Mouse (Mus musculus): ENCODE results near the gene Hpd.
A peak's percentile ranks its signal among the peaks of the same experiment; 100 is the strongest.

The Hpd gene

DNA sequence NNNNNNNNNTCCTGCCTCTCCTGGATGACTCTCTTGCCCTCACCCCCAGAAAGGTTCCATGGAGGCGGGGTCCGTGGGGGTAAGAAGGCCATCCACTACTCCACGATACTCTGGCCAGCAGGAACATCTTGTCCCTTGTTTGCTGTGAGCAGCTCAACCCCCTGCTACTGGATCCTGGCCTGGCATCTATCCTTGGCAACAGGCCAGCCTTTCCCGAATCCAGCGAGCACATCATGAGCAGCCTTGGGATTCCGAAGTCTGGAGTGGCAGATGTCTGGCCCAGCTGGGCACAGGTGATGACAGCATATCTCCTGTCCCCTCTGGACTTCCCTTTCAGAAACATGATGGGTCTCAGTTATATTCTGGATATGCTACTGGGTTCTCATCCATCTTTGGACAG, 3.4 kb upstream of the Hpd start:
- DNase-seq (ENCODE audit: low spot score), result no peak

- DNase-seq (ENCODE audit: low spot score), result no peak
These were observed 991 bp downstream of the Hpd start for GRCm38 (mm10) chr5:123181536-123181935.

GRCm38 (mm10) chr5:123180390-123180789, 2.1 kb downstream of the Hpd start:
- DNase-seq (ENCODE audit: low spot score), result no peak

GRCm38 (mm10) chr5:123178792-123179191, 3.7 kb downstream of the Hpd start:
- no peak for DNase-seq (ENCODE audit: low spot score)

GRCm38 (mm10) chr5:123171646-123172350, 10.7 kb downstream of the Hpd start:
- peak; percentile 82 for DNase-seq (ENCODE audit: low spot score)

DNA sequence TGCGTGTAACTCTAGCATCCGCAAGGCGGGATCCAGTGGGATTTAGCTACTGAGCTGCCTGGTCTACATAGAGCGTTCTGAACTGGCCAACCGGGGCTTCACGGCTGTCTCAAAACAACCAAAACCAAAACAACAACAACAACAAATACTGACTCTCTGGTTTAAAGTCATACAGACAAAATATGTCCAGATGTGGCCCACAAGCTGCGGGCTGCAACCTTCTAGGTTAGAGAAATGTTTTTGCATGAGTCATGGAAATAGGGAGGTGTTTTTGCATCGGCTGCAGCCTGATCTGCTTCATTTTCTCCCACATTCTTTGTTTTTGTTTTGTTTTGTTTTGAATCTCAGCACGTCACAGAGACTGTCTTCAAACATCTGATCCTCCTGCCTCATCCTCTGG, 12.2 kb downstream of the Hpd start:
- no peak for DNase-seq (ENCODE audit: low spot score)

DNA sequence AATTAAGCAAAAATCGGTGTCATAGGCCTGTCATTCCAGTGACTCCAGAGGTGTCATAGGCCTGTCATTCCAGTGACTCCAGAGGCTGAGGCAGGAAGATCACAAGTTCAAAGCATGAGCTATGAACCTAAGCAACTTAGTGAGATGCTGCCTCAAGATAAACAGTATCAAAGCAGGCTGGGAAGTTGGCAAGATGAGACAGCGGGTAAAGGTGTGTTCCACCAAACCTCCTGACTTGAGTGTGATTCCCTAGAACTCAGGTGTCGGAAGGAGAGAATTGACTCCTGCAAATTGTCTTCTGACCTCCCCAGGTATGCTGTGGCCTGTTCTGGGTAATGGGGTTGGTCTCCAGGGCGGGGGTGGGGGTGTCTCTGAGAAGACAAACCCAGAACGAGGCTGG, 13.2 kb downstream of the Hpd start, which contains the start of gene Psmd9:
TSS of gene Psmd9 (plus strand) at position 130 of the 400 bp plus-strand sequence.
- no peak for DNase-seq (ENCODE audit: low spot score)

DNA sequence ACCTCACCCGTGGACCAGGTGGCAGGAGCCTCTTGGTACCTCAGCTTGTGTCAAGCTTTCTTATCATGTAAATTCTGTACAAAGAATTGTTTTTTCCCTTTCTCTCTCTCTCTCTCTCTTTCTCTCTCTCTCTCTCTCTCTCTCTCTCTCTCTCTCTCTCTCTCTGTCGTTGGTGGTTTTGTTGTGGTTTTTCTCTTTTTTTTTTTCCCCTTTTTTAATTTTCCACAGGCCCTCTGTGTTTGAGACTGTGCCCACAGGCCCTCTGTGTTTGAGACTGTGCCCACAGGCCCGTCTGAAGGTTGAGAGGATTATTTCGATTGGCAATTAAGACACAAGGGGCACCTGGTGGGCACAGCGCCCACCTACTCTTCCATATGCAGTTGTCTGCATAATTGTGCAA, 14.9 kb downstream of the Hpd start:
- DNase-seq (ENCODE audit: low spot score), result no peak

DNA sequence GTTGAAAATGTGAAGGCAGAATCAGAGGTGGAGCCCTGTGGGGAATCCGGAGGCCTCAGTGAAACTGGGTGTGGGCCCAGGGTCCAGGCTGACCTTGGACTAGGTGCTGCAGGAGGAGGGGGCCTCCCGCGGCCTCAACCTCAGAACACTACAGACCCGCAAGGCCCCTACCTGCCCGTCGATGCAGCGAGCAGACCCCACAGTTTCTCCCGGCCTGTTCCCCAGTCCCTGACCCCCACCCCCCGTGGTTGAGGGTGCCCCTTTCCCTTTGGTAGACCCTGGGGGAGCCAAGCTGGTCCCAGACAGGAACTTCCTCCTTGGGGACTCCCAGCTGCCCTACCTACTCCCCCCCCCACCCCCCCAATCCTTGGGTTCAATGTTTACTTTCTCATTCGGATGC, 16.1 kb downstream of the Hpd start:
- DNase-seq (ENCODE audit: low spot score), result no peak

DNA sequence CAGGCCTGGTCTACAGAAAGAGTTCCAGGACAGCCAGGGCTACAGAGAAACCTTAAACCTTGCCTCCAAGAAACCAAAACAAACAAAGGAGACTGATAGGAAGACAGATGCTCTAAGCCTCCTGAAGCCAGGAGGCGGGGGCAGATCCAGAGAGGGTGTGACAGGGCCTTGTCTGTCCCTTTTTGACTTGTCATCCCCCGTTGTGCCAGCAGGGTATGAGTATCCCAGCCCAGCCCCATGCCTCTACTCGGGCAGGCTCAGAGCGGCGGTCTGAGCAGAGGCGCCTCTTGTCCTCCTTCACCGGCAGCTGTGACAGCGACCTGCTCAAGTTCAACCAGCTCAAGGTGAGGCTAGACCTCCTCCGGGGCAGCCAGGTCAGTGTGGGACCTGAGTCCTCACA, 19.6 kb downstream of the Hpd start:
- no peak for DNase-seq (ENCODE audit: low spot score)

GRCm38 (mm10) chr5:123160341-123160740, 22.2 kb downstream of the Hpd start:
- no peak for DNase-seq (ENCODE audit: low spot score)

- no peak for DNase-seq (ENCODE audit: low spot score)
These were observed 22.7 kb downstream of the Hpd start for GRCm38 (mm10) chr5:123159866-123160265.

DNA sequence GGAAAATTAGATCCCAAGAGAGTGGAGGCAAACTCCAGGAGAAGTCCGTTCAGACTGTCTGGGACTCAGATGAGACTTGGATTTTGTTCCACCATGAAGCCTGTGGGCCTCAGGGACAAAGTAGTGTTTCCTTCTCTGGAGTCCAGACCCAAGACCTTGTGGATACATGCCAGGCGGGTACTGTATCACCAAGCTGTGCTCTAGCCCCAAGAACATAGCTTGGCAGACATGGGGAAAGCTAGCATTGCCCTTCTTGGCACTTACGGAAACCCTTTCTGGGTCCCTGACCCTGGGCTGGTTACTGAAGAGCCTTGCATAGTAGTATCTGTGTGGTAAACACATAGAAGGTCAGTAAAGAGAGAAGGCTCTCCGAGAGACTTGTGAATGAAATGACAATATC, 23.1 kb downstream of the Hpd start:
- DNase-seq (ENCODE audit: low spot score), result no peak

GRCm38 (mm10) chr5:123157972-123158371, 24.6 kb downstream of the Hpd start:
- DNase-seq (ENCODE audit: low spot score), result no peak

- DNase-seq (ENCODE audit: low spot score), result no peak
These were observed 25.8 kb downstream of the Hpd start for GRCm38 (mm10) chr5:123156763-123157162.

GRCm38 (mm10) chr5:123155425-123155824, 27.1 kb downstream of the Hpd start:
- peak; percentile 81 for DNase-seq (ENCODE audit: low spot score)

DNA sequence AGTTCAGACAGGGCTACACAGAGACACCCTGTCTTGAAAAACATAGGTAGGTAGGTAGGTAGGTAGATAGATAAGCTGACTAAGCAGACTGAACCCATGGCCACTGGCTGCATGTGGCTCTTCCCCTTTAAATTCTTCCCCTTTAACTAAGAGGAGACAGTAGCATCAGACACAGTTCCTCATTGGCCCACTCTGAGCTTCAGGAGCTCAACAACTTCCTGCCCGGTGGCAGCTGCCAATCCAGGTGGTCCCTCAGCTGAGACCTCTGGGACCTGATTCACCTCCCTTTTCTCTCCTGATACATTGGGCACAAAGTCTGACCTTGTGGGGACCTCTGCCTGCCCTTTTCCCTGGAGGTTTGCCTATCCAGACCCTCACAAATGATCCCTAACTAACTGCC, 29.6 kb downstream of the Hpd start:
- no peak for DNase-seq (ENCODE audit: low spot score)

- DNase-seq (ENCODE audit: low spot score), result no peak
These were observed 30.7 kb downstream of the Hpd start for GRCm38 (mm10) chr5:123151707-123152362.

- DNase-seq (ENCODE audit: low spot score), result peak; percentile 75
These were observed 31.4 kb downstream of the Hpd start for GRCm38 (mm10) chr5:123151077-123151476.

GRCm38 (mm10) chr5:123150641-123151040, 31.9 kb downstream of the Hpd start:
- peak; percentile 90 for DNase-seq (ENCODE audit: low spot score)

GRCm38 (mm10) chr5:123149451-123150400, 32.8 kb downstream of the Hpd start:
- DNase-seq (ENCODE audit: low spot score), result peak; percentile 90

GRCm38 (mm10) chr5:123148073-123148722, 34.3 kb downstream of the Hpd start:
- DNase-seq (ENCODE audit: low spot score), result no peak
